Mouse (Mus musculus) lung, postnatal 0 days (tissue): Measurements from ENCODE around the gene Cnot3. TPM values are rescaled to one million over a fixed set of nuclear protein-coding genes. Genes with fewer than 3 reads are reported as not detected.

Source experiments
- ATAC-seq: fragments of 200-750 bp; cut with Nextera tagmentation; 2 replicates; pipeline ENCODE4 v1.8.0; 2017; ENCODE audit warnings: moderate library complexity
- DNase-seq: peaks from one replicate; pipeline ENCODE4 v3.0.0-alpha.2; 2016; ENCODE audit warnings: low spot score
- H3K27ac ChIP-seq: fragments of 300-500 bp; sonication (generic); 2 replicates; pipeline ENCODE4 v1.5.1; 2014; ENCODE audit warnings: antibody characterized with exemption, mild to moderate bottlenecking, low read length, mixed read lengths
- H3K27me3 ChIP-seq: fragments of 300-500 bp; sonication (generic); replicated peaks from 2 replicates; pipeline ENCODE4 v1.6.1; 2014; ENCODE audit warnings: low read length, mixed read lengths; ENCODE audit not compliant: insufficient read depth
- H3K36me3 ChIP-seq: fragments of 300-500 bp; sonication (generic); 2 replicates; pipeline ENCODE4 v1.6.1; 2014; ENCODE audit warnings: low read length, mixed read lengths; ENCODE audit not compliant: insufficient read depth
- H3K4me1 ChIP-seq: fragments of 300-500 bp; sonication (generic); 2 replicates; pipeline ENCODE4 v1.6.1; 2014; ENCODE audit warnings: antibody characterized with exemption, low read depth, low read length, mixed read lengths; ENCODE audit not compliant: insufficient read depth
- H3K4me2 ChIP-seq: fragments of 300-500 bp; sonication (generic); replicated peaks from 2 replicates; pipeline ENCODE4 v1.6.1; 2014; ENCODE audit warnings: low read depth, mild to moderate bottlenecking, low read length, moderate library complexity, mixed read lengths
- H3K4me3 ChIP-seq: fragments of 300-500 bp; sonication (generic); 2 replicates; pipeline ENCODE4 v1.5.1; 2014; ENCODE audit warnings: low read depth, low read length
- H3K9ac ChIP-seq: fragments of 300-500 bp; sonication (generic); replicated peaks from 2 replicates; pipeline ENCODE4 v1.6.1; 2014; ENCODE audit warnings: low read depth, mild to moderate bottlenecking
- H3K9me3 ChIP-seq: fragments of 300-500 bp; sonication (generic); 2 replicates; pipeline ENCODE4 v1.6.1; 2016; ENCODE audit warnings: low read length, mixed read lengths
- CTCF ChIP-seq: IDR thresholded peaks from 2 replicates; pipeline ENCODE4 v1.5.1; 2016; ENCODE audit warnings: antibody characterized with exemption, mild to moderate bottlenecking
- EP300 ChIP-seq: IDR thresholded peaks from 2 replicates; pipeline ENCODE4 v1.6.1; 2016; ENCODE audit warnings: antibody characterized with exemption, mild to moderate bottlenecking, control low read depth
- WGBS: fragments of 180-500 bp; shearing (Covaris S2); extraction: QIAGEN DNeasy Blood & Tissue Kit; methylation state at CpG from one replicate; pipeline ENCODE4 v1.1.7; 2014; 5-methylcytosine and 5-hydroxymethylcytosine counted together
- polyA plus RNA-seq: library from polyadenylated mRNA; unstranded; fragments of >200 nt; fragmentation: Nextera tagmentation; extraction: Ambion mirVana; gene quantifications from 2 replicates; pipeline ENCODE4 v1.2.1, GENCODE M21; 2015

Cnot3 gene
- polyA plus RNA-seq, 1 experiment from 2014 or later: 23.9 TPM

DNA sequence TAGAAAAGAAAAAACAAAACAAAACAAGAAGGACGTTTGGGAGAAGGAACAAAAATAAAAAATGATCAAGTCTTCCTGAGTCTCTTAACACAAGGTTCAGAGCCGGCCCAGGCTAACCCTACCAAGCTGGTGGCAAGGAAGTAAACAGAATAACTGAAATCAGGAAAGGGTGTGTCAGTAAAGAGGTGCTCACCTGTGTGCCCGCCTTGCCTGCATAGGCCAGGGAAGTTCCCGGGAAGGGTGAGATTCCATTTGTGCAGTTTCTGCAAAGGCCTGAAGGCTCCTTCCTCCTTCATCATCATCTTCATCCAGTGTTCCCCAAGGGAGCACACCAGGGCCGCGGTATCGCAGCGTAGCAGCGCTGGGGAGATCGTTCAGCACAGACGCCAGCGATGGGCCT, 31.3 kb downstream of the Cnot3 start:
- Histone ChIP-seq H3K9ac (no peak overlapping the region; the same call in 1 of the 2 replicates), H3K27me3 (no peaks in the 10 kb centered on the region), H3K9me3 (no peaks in the 10 kb centered on the region), H3K27ac (peak overlapping the region; percentile 64; the same call in 1 of the 2 replicates), H3K4me3 (peak overlapping the region; percentile 25; the same call in 1 of the 2 replicates), H3K36me3 (no peaks in the 10 kb centered on the region), H3K4me1 (no peaks in the 10 kb centered on the region), H3K4me2 (peak overlapping the region; percentile 48)
- no peak for TF ChIP-seq CTCF
- no peak for TF ChIP-seq EP300
- ATAC-seq: peak; percentile 43; the same call in 1 of the 2 replicates
- 80% methylated on average over 12 of the region's 12 CpGs for WGBS
- peak; percentile 42 for DNase-seq

DNA sequence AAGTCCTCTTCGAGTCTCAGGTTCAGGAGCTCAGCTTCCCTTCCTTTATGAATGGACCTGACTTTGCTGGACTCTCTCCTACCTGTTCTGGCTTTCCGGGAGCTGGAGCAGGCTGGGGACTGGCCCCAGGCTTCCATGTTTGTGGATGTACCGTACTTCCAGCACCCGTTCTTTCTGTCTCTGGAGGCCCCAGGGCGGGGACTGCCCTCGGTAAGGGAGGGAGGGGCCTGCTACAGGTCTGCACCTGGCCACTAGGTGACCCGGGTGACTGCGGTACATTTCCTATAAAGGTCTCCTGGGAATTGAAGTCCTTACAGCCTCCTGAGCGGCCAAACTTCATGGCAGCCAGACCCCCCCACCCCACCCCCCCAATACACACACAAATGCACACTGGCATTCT, 32.3 kb downstream of the Cnot3 start, which contains the start of gene Tmc4:
Gene Tmc4 (minus strand): TSS at position 212 of the 400 bp plus-strand sequence.
- peak; percentile 85 for ATAC-seq
- H3K9me3 ChIP-seq: no peaks in the 10 kb centered on the region
- H3K27ac ChIP-seq: peak within 1 kb of the TSS; percentile 64; the same call in 1 of the 2 replicates
- TF ChIP-seq CTCF: peak; percentile 48
- TF ChIP-seq EP300: no peak
- peak within 1 kb of the TSS; percentile 48 for H3K4me2 ChIP-seq
- peak within 1 kb of the TSS; percentile 25 for H3K4me3 ChIP-seq
- H3K4me1 ChIP-seq: no peaks in the 10 kb centered on the region
- 34% methylated on average over 9 of the region's 9 CpGs for WGBS
- H3K27me3 ChIP-seq: no peaks in the 10 kb centered on the region
- H3K9ac ChIP-seq: peak within 1 kb of the TSS; percentile 29
- peak; percentile 74 for DNase-seq
- no peaks in the 10 kb centered on the region for H3K36me3 ChIP-seq

DNA sequence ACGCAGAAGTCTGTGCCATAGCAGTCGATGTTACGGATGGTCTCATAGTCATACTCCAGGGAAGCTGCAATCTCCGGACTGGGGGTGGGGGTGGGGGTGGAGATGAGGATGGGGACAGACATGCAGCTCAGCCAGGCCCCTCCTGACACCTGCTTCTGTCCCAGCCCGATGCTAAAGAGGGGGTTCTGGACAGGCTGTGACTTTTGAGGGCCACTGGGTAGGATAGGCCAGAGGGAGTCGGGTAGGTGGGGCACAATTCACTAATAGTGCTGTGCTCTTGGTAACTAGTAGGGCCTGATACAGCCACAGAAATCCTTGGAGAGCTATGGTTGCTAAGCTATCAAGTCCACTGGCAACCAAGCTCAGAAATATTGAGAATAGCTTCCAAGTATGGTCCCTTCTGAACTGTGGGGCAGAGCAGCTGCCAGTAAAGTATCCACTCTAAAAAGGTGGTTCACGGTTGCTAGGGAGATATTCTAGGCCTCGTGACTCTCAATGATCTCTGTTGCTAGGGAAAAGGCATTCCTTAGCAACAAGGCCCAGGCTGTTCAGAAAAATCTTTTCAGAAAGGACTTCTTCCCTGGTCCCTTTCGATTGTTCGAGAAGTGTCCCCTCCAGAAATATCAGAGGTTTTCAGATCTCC, 39.0 kb downstream of the Cnot3 start:
- no peak for ATAC-seq
- no peak overlapping the region for H3K4me2 ChIP-seq
- no peaks in the 10 kb centered on the region for H3K27me3 ChIP-seq
- WGBS: 72% methylated on average over 10 of the region's 10 CpGs
- H3K36me3 ChIP-seq: 0 out of 2 replicates have a peak, but pooled peaks cover 5% of the 10 kb centered on the region
- no peaks in the 10 kb centered on the region for H3K9me3 ChIP-seq
- no peak for DNase-seq
- no peak overlapping the region for H3K9ac ChIP-seq
- H3K4me1 ChIP-seq: no peaks in the 10 kb centered on the region
- no peak overlapping the region for H3K27ac ChIP-seq
- no peak overlapping the region for H3K4me3 ChIP-seq
- TF ChIP-seq CTCF: no peak
- no peak for TF ChIP-seq EP300

DNA sequence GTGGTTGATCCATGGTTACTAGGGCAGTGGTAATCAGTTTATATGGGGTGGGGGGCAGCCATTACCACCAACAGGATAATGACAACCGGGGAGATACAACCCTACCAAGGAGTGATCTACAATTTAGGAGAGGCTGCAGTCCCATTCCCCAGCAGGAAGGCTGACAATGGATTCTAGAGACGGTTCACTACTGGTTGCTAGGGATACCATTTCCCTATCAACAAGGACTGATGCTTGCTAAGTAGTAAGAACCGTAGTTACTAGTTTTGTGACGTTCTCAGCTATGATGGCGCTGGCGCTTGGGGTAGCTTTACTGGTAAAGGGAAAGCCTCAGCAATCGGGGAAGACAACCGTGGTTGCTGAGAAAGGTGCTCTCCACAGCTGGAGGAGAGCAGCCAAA, 39.6 kb downstream of the Cnot3 start:
- Histone ChIP-seq H3K9ac (no peak overlapping the region), H3K4me3 (no peak overlapping the region), H3K4me2 (no peak overlapping the region), H3K36me3 (0 out of 2 replicates have a peak, but pooled peaks cover 5% of the 10 kb centered on the region), H3K27me3 (no peaks in the 10 kb centered on the region), H3K4me1 (no peaks in the 10 kb centered on the region), H3K9me3 (no peaks in the 10 kb centered on the region), H3K27ac (no peak overlapping the region)
- DNase-seq (no peak), ATAC-seq (no peak)
- 84% methylated on average over 8 of the region's 8 CpGs for WGBS
- no peak for TF ChIP-seq EP300

DNA sequence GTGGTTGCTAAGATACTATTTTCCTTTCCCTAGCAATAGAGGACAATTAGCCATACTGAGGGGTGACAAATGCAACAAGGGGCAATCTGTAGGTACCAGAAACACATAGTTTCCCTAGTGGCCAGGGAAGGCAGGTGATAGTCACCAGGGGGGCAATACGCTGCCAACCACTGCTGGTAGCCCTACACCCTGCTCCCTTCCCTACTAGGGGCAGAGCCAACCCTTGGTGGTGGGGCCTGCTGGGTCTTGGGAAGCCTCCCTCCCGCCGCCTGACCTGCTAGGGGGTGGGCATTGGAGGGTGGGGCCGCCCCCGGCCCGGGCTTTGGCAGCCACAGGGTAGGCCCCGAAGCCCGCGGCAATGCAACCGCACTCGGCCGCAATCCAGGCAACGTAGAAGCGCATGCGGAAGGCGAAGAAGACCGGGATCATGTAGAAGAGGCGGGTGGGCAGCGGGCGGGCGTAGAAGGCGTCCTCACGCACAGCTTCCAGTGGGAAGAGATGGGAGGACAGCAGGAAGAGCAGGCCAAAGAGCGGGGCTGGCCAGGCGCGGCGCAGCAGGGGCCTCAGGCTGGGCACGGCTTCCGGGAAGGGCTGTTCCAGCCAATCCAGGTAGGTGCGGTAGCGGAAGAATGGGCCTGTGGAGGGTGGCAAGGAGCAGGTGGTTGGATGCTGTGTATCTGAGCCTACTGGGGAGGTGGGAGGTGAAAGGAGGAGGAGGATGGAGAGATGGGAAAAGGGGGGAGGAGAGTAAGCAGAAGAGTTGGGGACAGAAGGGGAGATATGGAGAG, 40.5 kb downstream of the Cnot3 start:
- H3K9ac ChIP-seq: no peak overlapping the region
- TF ChIP-seq EP300 (no peak), CTCF (no peak)
- 91% methylated on average over 29 of the region's 31 CpGs for WGBS
- H3K9me3 ChIP-seq: no peaks in the 10 kb centered on the region
- no peak overlapping the region for H3K27ac ChIP-seq
- 0 out of 2 replicates have a peak, but pooled peaks cover 5% of the 10 kb centered on the region for H3K36me3 ChIP-seq
- H3K4me2 ChIP-seq: no peak overlapping the region
- ATAC-seq (no peak), DNase-seq (no peak)
- H3K27me3 ChIP-seq: no peaks in the 10 kb centered on the region
- no peak overlapping the region for H3K4me3 ChIP-seq
- no peaks in the 10 kb centered on the region for H3K4me1 ChIP-seq

DNA sequence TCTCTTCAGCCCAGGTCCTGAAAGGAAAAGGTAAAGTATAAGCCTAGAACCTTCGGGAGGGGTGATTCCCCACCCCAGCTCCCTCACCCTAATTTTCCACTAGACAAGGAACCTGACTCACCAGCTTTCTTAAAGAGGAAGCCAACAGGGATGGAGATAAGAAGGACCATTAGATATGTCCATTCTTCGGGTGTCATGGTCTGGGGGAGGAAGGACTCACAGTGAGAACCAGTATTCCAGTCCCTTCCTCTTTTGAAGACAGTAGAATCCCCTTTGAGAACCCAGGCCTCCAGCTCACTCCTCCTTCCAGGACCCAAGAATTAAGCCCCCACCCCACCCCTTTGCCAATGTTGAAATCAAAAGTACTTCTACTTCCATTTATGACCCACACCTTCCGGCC, 46.9 kb downstream of the Cnot3 start:
- H3K36me3 ChIP-seq: no peaks in the 10 kb centered on the region
- H3K4me1 ChIP-seq: 0 out of 2 replicates have a peak, but pooled peaks cover 3% of the 10 kb centered on the region
- peak overlapping the region; percentile 75 for H3K4me3 ChIP-seq
- H3K27me3 ChIP-seq: no peaks in the 10 kb centered on the region
- TF ChIP-seq EP300 (no peak), CTCF (no peak)
- H3K9me3 ChIP-seq: no peaks in the 10 kb centered on the region
- DNase-seq (peak; percentile 26), ATAC-seq (no peak)
- H3K27ac ChIP-seq: peak overlapping the region; percentile 94; the same call in 1 of the 2 replicates
- 24% methylated on average over 3 of the region's 3 CpGs for WGBS
- H3K4me2 ChIP-seq: peak overlapping the region; percentile 96
- H3K9ac ChIP-seq: peak overlapping the region; percentile 79
